Mouse (Mus musculus) liver, adult 2 months (tissue): Measurements from ENCODE around the gene Gm14137.

ENCODE experiments used
- CTCF ChIP-seq: fragments of 200-500 bp; IDR thresholded peaks from 2 replicates; pipeline ENCODE4 v1.5.1; 2011; ENCODE audit warnings: low read depth, low read length, control low read depth
- POLR2A ChIP-seq: fragments of 200-500 bp; IDR thresholded peaks from 2 replicates; pipeline ENCODE4 v1.6.1; 2011; ENCODE audit warnings: low read length, control low read depth; ENCODE audit not compliant: insufficient read depth; ENCODE audit errors: extremely low read depth

GRCm38 (mm10) chr2:119182914-119183313, 8.6 kb downstream of the Gm14137 start:
- TF ChIP-seq CTCF = no peak
- no peak for TF ChIP-seq POLR2A
